Mouse (Mus musculus) kidney, postnatal 0 days (tissue): ENCODE measurements around the gene Entpd3. TPM values are rescaled to one million over a fixed set of nuclear protein-coding genes. Genes with fewer than 3 reads are reported as not detected.

Experiments
- ATAC-seq: fragments of 200-750 bp; cut with Nextera tagmentation; replicated peaks from 2 replicates; pipeline ENCODE4 v1.8.0; 2017; ENCODE audit warnings: low read depth, moderate number of reproducible peaks, moderate TSS enrichment, moderate library complexity; ENCODE audit not compliant: low FRiP score
- DNase-seq: peaks from one replicate; pipeline ENCODE4 v3.0.0-alpha.2; 2016; ENCODE audit warnings: low spot score
- H3K27ac ChIP-seq: fragments of 300-500 bp; sonication (generic); 2 replicates; pipeline ENCODE4 v1.5.1; 2014; ENCODE audit warnings: mild to moderate bottlenecking
- H3K27me3 ChIP-seq: fragments of 300-500 bp; sonication (generic); 2 replicates; pipeline ENCODE4 v1.6.1; 2014; ENCODE audit warnings: low read length, mixed read lengths; ENCODE audit not compliant: insufficient read depth
- H3K36me3 ChIP-seq: fragments of 300-500 bp; sonication (generic); 2 replicates; pipeline ENCODE4 v1.6.1; 2014; ENCODE audit warnings: low read length, mixed read lengths; ENCODE audit not compliant: insufficient read depth
- H3K4me1 ChIP-seq: fragments of 300-500 bp; sonication (generic); replicated peaks from 2 replicates; pipeline ENCODE4 v1.6.1; 2014; ENCODE audit warnings: antibody characterized with exemption, low read length, mixed read lengths; ENCODE audit not compliant: insufficient read depth
- H3K4me2 ChIP-seq: fragments of 300-500 bp; sonication (generic); 2 replicates; pipeline ENCODE4 v1.6.1; 2014; ENCODE audit warnings: mild to moderate bottlenecking, low read length, moderate library complexity, mixed read lengths
- H3K4me3 ChIP-seq: fragments of 300-500 bp; sonication (generic); replicated peaks from 2 replicates; pipeline ENCODE4 v1.5.1; 2014; ENCODE audit warnings: low read depth, low read length
- H3K9ac ChIP-seq: fragments of 300-500 bp; sonication (generic); 2 replicates; pipeline ENCODE4 v1.6.1; 2014; ENCODE audit warnings: low read depth, low read length
- H3K9me3 ChIP-seq: fragments of 300-500 bp; sonication (generic); replicated peaks from 2 replicates; pipeline ENCODE4 v1.6.1; 2016; ENCODE audit warnings: low read length, inconsistent platforms, mixed read lengths
- CTCF ChIP-seq: IDR thresholded peaks from 2 replicates; pipeline ENCODE4 v1.5.1; 2016; ENCODE audit warnings: antibody characterized with exemption, low read depth, mild to moderate bottlenecking, moderate library complexity
- WGBS: fragments of 180-500 bp; shearing (Covaris S2); extraction: QIAGEN DNeasy Blood & Tissue Kit; methylation state at CpG from one replicate; pipeline ENCODE4 v1.1.7; 2014; 5-methylcytosine and 5-hydroxymethylcytosine counted together
- polyA plus RNA-seq: library from polyadenylated mRNA; unstranded; fragments of >200 nt; fragmentation: Nextera tagmentation; extraction: Ambion mirVana; gene quantifications from 2 replicates; pipeline ENCODE4 v1.2.1, GENCODE M21; 2015

Entpd3 gene
- polyA plus RNA-seq, 1 experiment from 2014 or later, result 0.71 TPM

DNA sequence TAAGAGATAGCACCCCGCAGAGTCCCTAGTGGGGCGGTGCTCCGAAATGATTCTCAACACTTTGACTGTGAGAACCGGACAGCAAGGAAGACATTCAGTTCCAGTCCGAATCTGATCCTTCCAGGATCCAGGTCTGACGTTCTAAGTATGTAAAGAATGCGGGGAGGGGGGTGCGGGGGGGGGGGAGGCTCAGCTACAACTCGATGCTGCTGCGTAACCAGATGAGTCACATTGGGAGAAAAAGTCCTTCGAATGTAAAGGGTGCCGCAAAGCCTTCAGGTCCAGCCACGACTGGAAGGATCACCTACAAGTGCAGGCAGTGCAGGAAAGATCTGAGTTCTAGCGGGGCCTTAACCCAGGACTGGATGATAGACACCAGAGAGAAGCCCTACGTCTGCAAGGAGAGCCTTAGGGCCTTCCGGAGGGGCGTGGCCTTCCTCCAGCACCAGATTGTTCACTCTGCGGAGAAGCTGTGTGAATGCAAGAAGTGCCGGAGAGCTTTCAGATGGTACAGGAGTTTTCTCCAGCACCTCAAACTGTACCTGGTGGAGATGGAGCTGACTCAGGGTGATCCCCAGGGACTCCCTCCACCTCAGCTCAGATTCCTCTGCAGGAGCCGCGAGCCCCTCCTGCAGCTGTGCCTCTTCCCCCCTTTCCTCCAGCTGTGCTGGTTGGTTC is 42.5 kb downstream of the Entpd3 start:
- Histone ChIP-seq H3K4me1 (peaks cover 3% of the 10 kb centered on the region; the same call in 1 of the 2 replicates), H3K9me3 (no peaks in the 10 kb centered on the region), H3K27ac (peak overlapping the region; percentile 38), H3K4me3 (peak overlapping the region; percentile 28), H3K9ac (peak overlapping the region; percentile 52), H3K27me3 (no peaks in the 10 kb centered on the region), H3K36me3 (no peaks in the 10 kb centered on the region), H3K4me2 (peak overlapping the region; percentile 63)
- no peak for TF ChIP-seq CTCF
- ATAC-seq, result peak; percentile 66; the same call in 1 of the 2 replicates
- DNase-seq, result peak; percentile 80
- WGBS, result 15% methylated on average over 21 of the region's 21 CpGs

DNA sequence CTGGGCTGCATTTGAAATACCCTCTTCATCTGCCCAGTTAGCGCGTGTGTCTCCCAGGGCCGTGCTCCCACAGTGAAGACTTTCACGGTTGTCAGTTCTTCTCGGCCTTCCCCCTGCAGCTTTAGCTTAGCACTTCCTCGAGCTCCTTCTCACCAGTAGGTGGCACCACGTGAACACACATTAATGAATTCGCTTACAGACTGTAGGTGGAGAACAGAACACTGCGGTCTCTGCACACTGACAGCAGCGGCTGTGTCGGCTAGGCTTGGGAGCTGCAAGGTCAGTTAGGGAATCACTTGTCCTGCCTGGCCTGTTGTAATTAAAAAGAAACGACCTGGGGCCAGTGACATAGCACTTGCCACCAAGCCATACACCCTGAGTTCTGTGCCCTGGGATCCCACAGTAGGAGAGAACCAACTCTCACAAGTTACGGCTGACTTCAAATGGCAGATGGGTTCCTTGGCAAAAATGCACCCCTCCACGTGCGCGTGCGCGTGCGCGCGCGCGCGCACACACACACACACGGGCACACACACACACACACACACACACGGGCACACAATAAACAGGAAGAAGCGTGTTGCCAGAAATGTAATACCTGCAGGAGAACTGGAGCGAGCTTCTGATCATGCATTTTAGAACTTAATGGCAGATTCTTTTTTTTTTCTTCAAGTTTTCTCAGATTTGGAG is 43.1 kb downstream of the Entpd3 start:
- Histone ChIP-seq H3K4me1 (peaks cover under 1% of the 10 kb centered on the region; the same call in 1 of the 2 replicates), H3K27ac (peak overlapping the region; percentile 38), H3K4me3 (peak overlapping the region; percentile 28), H3K27me3 (no peaks in the 10 kb centered on the region), H3K36me3 (no peaks in the 10 kb centered on the region), H3K4me2 (peak overlapping the region; percentile 63), H3K9ac (peak overlapping the region; percentile 52), H3K9me3 (no peaks in the 10 kb centered on the region)
- peak; percentile 92 for TF ChIP-seq CTCF
- 14% methylated on average over 28 of the region's 28 CpGs for WGBS
- DNase-seq (peak; percentile 96), ATAC-seq (peak; percentile 77; the same call in 1 of the 2 replicates)

DNA sequence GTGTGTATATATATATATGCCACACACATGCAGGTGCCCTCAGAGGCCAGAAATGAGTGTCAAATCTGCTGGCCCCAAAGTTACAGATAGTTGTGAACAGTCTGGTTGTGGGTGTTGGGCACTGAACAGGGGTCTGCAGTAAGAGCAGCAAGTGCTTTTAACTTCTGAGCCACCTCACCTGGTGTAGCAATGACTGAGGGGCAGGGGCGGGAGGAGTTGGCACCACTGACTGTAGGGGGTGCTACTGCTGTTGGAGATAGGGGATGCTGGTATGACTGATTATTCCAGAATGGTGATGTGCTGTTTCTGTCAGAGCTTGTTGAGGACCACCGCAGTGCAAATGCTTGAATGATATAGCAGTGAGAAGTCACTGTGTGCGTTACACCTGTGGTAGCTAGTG is 43.7 kb downstream of the Entpd3 start:
- Histone ChIP-seq H3K9ac (no peak overlapping the region), H3K9me3 (no peaks in the 10 kb centered on the region), H3K4me1 (no peaks in the 10 kb centered on the region; the same call in 1 of the 2 replicates), H3K4me2 (peak overlapping the region; percentile 63; the same call in 1 of the 2 replicates), H3K27ac (no peak overlapping the region), H3K4me3 (no peak overlapping the region), H3K27me3 (no peaks in the 10 kb centered on the region), H3K36me3 (no peaks in the 10 kb centered on the region)
- no peak for TF ChIP-seq CTCF
- WGBS, result 75% methylated on average over 3 of the region's 3 CpGs
- DNase-seq (no peak), ATAC-seq (no peak)

DNA sequence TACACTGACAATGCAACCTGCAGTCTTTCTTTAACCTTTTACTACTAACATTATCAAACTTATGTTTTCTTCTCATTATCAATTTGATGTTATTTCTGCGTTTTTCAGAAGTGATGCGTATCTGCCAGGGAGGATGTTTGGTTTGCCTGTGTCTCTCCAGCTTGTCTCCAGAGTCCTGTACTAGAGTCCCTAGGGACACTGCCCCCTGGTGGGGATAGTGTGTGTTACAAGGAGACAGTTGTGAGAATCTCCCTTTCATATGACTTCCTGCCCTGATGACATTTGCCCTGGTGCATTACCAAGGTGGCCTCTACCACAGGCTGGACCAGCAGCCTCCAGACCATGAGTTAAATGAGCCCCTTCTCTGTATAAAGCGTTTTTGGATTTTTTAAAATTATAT is 46.9 kb downstream of the Entpd3 start:
- Histone ChIP-seq H3K36me3 (no peaks in the 10 kb centered on the region), H3K9ac (no peak overlapping the region), H3K4me2 (no peak overlapping the region), H3K9me3 (no peaks in the 10 kb centered on the region), H3K4me1 (no peaks in the 10 kb centered on the region; the same call in 1 of the 2 replicates), H3K27ac (no peak overlapping the region), H3K4me3 (no peak overlapping the region), H3K27me3 (no peaks in the 10 kb centered on the region)
- 5% methylated on average over 3 of the region's 3 CpGs for WGBS
- ATAC-seq (no peak), DNase-seq (peak; percentile 79)
- peak; percentile 90 for TF ChIP-seq CTCF

DNA sequence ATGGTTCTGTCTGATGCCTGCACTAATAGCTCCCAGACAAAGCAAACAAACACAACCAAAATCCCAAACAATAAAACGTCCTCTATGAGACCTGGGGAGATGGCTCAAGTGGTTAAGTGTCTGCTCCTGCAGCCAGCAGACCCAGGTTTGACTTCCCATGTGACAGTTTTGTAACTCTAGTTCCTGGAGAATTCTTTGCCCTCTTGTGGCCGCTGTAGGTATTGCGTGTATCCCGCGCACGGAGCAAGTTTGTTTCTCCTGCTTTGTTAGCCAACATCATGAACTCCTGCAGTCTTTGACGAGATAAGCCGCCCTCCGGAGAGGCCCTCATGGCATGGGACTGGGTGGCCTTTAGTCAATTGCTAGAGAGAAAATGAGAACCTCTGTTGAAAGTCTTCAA is 51.9 kb downstream of the Entpd3 start:
- no peak overlapping the region for H3K27ac ChIP-seq
- no peaks in the 10 kb centered on the region; the same call in 1 of the 2 replicates for H3K4me1 ChIP-seq
- no peak overlapping the region for H3K4me3 ChIP-seq
- H3K9ac ChIP-seq, result no peak overlapping the region
- H3K27me3 ChIP-seq, result no peaks in the 10 kb centered on the region
- peak; percentile 77 for DNase-seq
- H3K36me3 ChIP-seq, result no peaks in the 10 kb centered on the region
- WGBS, result 2% methylated on average over 9 of the region's 9 CpGs
- peak; percentile 94 for TF ChIP-seq CTCF
- no peak for ATAC-seq
- no peaks in the 10 kb centered on the region for H3K9me3 ChIP-seq
- no peak overlapping the region for H3K4me2 ChIP-seq

DNA sequence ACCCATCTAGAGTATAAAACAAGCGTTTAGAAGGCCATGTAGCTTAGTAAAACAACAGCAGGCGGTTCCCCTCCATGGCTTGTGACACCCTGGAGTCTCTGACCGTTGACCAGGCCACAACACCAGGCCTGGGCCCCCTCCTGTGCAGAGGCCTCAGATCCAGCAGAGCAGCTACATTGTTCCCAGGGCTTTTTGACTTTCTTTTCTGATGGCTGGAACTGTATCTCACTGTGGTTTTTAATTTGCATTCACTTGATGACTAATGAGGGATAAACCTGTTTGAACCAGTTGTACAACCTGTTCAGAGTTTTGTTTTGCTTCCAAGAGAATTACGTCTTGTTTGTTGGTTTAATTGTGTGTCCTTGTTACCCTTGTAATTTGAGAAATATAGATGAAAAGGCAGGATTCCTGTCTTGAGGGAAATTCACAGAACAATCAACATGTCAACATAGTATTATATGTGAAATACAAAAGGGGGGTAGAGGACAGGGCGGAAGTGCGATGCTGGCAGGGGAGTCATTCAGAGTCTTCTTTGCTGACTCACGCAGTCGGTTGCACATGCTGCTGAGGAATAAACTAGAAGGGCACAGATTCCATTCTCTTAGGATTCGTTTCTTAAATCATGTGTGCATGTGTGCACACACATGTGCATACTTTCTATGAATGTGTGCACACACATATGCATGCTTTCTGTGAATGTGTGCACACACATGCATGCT is 53.9 kb downstream of the Entpd3 start:
- DNase-seq (peak; percentile 46), ATAC-seq (0 out of 2 replicates have a peak, but pooled peaks have one; percentile 22)
- no peaks in the 10 kb centered on the region for H3K36me3 ChIP-seq
- no peak overlapping the region for H3K4me3 ChIP-seq
- no peaks in the 10 kb centered on the region for H3K9me3 ChIP-seq
- no peaks in the 10 kb centered on the region for H3K27me3 ChIP-seq
- peak overlapping the region; percentile 70; the same call in 1 of the 2 replicates for H3K27ac ChIP-seq
- no peak overlapping the region for H3K9ac ChIP-seq
- TF ChIP-seq CTCF, result no peak
- WGBS, result 34% methylated on average over 9 of the region's 9 CpGs
- H3K4me2 ChIP-seq, result no peak overlapping the region
- no peaks in the 10 kb centered on the region; the same call in 1 of the 2 replicates for H3K4me1 ChIP-seq
